Mouse (Mus musculus) heart, postnatal 36 days (tissue): ENCODE results near the gene Slc25a23. TPM values are rescaled to one million over a fixed set of nuclear protein-coding genes. Genes with fewer than 3 reads are reported as not detected.
"Not testable (repeated sequence)": the region's sequence is repeated elsewhere in the genome, so short reads cannot be mapped to it uniquely, and the experiment has no call there.

Source experiments
- DNase-seq, 2 experiments: peaks; one replicate each; pipeline ENCODE4 v3.0.0; 2021 to 2022
- intact Hi-C: fragments of 180-260 bp; cut with DNase I; formaldehyde crosslinking; loops from one replicate; pipeline ENCODE4 v1.15.1; 2025
- total RNA-seq, 2 experiments: library from RNA; stranded (reverse); gene quantifications; 2 replicates each; pipeline ENCODE4 v1.2.3; 2021

Gene Slc25a23
- total RNA-seq, 2 experiments from 2014 or later: 58.1 to 69.8 TPM

DNA sequence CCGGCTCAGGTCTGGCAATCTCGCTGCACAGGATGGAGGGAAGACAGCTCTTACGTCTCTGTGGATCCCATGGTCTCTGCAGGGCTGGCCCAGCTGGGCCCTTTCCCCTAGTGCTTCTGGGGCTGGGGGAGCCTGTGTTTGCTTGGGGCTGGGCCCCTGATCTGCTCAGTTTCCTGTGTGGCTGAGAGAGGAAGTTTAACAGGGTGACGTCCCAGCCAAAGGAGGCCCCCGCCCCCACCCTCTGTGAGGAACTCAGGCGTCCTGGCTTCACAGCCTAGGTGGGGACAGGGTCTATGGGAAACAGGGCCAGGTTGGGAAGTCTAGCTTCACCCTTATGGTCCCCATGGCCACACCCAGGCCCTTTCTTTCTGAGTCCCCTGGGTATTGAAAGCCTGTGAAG is 18.7 kb upstream of the Slc25a23 start, which contains the start of gene Dennd1c:
Gene Dennd1c (minus strand): TSS at position 179 of the 400 bp plus-strand sequence.
- intact Hi-C loops: no loop called here
- DNase-seq: peak in 1 of 2 experiments; percentile 30

DNA sequence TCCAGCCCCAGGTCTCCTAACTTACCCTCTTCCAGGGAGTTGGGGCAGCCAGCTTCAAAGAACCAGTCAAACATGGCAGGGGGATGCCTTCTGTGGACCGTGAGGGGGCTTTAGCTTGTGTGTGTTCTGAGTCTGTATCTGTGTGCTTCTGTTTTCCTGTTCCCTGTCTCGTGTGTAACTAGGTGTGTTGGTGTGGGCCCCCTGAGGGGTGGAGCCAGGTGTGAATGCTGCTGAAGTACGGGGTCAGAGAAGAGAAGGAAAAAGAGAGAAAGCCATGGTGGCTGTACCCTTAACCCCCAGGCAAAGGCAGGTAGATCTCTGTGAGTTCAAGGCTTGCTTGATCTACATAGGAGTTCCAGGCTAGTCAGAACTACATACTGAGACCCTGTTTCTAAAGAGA is 17.3 kb upstream of the Slc25a23 start:
- intact Hi-C loops: no loop called here
- DNase-seq: no peak

DNA sequence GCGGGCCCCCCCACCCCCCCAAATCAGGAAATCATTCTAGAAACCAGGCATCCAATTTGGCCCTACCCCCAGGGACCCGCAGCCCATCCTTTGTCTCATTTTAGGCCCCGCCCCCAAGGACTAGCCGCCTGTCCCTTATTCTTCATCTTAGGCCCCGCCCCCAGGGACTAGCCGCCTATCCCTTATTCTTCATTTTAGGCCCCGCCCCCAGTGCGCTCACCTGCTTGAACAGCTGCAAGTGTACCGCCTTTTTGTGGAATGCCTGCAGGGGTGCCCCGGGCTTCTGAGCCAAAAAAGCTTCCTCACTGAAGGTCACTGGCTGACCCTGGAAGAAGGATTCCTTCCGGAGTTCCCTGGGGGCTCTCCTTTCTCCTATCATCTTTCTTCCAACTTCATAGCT is 11.0 kb upstream of the Slc25a23 start:
- intact Hi-C loops: no loop called here

DNA sequence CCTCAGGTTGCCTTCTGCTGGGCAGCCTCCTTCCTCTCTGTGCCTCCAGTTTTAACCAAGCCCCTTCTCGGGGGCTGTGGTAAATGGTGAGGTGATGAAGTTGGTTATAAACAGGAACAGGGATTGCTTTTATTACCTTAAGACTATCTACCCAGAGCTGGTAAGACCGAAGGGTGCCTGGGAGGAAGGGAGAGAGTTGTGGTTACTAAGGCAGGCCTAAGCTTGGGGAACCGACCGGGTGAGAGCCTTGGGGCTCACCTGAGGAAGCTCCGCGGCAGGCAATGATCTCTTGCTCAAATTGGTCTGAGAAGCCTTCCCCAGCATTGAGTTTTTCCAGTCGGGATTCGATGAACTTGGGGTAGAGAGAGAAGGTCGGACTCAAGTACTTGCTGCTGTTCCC is 10.6 kb upstream of the Slc25a23 start:
- no peak for DNase-seq
- intact Hi-C loops: no loop called here

More for the DNA sequence above, 11.0 kb upstream of the Slc25a23 start:
- DNase-seq: no peak

DNA sequence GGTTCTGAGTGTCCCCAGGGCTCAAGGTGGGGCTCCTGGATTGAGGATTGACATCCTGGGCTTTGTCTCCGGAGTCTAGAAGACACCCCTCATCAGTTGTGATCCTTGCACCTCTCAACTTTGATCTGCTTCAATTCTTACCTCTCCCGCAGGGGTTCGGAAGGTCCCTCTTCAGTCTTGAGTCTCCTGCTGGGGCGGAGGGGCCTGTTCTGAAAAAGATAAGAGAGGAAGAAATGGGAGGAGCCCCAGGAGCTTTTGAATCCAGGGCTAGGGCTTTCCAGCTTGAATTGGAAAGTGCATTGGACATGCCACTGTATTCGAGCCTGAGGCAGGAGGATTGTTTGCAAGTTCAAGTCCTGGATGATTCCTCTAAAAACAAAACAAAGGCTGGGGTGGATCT is 7.2 kb upstream of the Slc25a23 start:
- intact Hi-C loops: loop anchor here (10.0 kb wide), 1 partner anchor 268 kb away; no protein-coding TSS in a partner anchor
- no peak for DNase-seq

DNA sequence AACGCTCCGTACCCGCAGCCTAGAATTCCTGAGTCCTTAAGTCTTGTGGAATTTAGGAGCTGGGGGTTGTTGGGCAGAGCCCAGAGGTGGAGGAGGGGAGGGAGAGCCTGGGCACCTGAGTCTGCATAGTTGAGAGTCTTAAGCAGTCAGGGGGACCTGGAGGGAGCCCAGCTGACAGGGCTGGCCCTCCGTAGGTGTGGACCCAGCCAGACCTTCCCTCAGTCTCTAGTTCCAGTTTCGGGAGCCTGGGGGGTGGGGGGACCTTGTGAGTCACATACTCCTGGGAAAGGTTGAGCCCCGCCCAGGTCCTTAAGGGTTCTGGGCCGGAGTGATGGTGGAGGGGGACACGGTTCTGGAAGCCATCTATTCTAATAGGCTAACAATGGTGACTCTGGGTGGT is 3.4 kb upstream of the Slc25a23 start:
- no peak for DNase-seq
- intact Hi-C loops: loop anchor here (10.0 kb wide), 1 partner anchor 272 kb away; no protein-coding TSS in a partner anchor

DNA sequence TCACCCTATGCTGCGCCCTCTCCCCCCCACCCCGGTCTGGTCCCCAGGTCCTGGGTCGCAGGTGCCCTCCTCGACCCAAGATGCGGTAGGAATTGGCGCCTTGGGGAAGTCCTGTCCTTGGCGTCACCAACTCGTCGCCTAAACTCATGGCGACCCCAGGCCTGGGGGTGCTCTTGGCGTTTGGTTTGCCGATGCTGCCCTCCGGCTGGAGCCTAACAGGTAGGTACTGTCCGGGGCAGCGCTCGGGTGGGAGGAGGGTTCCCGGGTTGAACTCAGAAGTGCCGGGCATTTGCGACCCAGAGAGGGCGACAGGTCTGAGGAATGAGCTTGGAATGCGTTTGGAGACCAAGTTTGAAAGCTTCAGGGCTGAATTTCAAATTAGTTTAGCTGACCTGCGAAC is 2.9 kb upstream of the Slc25a23 start:
- intact Hi-C loops: loop anchor here (10.0 kb wide), 1 partner anchor 272 kb away; no protein-coding TSS in a partner anchor
- no peak for DNase-seq

DNA sequence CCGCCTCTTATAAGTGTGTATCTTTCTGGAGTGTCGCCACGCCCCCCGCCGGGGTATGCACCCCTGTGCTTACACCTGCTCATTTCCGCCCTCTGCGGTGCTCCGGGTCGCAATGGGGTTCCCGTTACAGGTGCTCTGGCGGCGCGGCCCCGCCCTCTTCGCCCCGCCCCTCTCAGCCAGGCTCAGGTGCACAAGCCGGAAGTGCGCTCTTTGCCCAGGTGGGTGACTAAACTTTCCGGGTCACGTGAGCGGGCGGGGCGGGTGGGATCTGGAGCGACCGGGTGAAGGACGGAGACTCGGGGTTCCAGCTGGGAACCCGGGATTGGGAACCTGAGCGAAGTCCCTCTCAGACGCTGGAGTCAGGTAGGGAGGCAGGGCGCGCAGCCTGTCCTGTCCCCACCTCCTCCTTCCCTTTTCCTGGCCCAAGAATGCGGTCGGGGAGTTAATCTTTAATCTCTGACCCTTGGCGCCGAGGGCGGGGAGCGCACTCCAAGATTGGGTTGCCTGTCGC is 2.4 kb upstream of the Slc25a23 start:
- no peak for DNase-seq
- intact Hi-C loops: loop anchor here (10.0 kb wide), 1 partner anchor 273 kb away; no protein-coding TSS in a partner anchor

DNA sequence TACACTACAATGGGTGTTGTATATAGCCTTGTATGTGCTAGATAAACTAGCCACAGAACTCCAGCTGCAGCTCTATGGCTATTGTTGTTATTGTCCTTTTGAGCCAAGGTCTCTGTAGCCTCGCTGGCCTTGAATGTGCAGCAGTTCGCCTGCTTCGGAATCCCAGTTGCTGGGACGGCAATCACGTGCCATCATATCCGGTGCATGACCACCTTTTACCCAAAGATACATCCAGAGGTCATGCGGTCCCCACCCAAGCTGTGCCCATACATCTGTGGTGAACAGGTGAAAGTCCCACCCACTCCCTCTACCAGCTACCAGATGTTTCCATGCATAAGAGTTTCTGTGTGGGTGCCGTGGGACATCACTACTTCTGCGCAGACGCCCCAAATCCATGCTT is 1.4 kb upstream of the Slc25a23 start:
- intact Hi-C loops: loop anchor here (2.0 to 10.0 kb wide), 2 partner anchors 106 to 274 kb away; no protein-coding TSS in a partner anchor

DNA sequence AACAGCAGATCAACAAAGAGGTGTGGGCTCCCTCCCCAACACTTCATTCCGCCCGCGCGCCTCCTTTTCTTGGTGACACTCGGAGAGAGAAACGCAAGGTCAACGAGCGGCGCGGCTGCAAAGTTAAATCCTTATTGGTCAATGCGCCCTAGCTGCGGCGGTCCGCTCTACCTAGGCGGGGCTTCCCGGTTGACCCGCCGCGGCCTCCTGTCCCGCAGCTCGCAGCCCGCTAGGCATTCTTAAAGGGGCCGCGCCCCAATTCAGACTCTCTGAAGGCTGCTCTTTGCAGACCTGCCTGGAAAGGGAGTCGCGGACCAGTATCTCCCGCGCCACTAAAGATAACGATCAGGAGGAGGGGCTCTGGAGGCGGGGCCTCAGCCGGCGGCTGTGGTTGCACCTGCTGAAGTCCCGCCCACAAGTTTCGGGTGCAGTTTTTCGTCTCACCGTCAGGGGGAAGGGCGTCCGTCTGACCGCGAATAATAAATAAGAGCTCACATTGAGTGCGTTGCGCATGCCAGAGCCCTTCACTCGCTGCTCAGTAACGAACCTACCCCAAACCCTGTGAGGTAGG is 653 bp upstream of the Slc25a23 start:
- peak; percentile 95 to 97 for DNase-seq
- intact Hi-C loops: loop anchor here (1.0 to 10.0 kb wide), 3 partner anchors 36 to 274 kb away; no protein-coding TSS in a partner anchor

More for the DNA sequence above, 1.4 kb upstream of the Slc25a23 start:
- DNase-seq: no peak

DNA sequence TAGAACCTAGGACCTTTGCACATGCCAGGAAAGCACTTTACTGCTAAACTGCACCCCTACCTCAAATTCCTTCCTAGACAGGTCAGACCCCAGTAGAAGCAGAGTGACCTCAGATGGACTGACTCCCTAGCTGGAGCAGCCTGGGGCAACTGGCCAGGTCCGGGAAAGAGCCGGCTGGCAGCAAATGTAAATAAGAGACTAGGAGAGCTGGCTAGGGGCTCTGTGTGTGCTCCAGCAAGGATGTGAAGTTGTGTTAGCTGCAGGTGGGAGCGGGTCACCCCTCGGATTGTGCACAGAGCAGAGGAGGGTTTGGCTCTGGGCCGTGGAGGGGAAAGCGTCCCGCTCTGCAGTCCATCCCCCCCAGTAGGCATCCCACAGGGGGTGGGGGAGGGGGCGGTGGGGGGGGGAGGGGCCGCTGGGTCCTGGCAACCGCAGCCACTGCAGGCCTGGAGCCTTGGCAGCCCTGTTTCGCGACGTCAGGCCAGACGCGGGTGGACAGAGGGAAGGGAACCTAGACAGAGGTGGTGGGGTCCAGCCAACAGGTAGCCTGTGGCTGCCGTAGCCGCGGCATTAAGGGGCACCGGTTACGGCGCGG is 675 bp downstream of the Slc25a23 start, which contains the start of gene Crb3:
Gene Crb3 (plus strand): TSS at position 215 of the 595 bp plus-strand sequence.
- intact Hi-C loops: loop anchor here (1.0 kb wide), 1 partner anchor 26 kb away; no protein-coding TSS in a partner anchor
- peak; percentile 49 to 60 for DNase-seq

DNA sequence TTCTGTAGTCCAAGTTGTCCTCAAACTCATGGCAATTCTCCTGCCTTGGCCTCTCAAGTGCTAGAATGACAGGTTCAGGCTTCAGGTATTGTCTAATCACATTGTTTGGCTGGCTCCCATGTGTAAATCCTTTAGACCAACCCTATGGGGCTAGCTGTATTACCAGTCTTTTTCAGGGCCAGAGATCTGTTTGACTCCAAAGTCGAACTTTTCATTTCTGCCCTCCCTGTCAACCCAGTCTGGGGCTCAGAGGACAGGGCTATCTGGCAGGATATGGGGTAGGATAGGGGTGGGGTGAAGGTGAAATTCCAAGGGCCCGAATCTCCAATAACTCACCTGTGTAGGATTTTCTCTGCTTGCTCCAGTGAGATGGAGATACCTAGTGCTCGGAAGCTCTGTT is 3.4 kb downstream of the Slc25a23 start:
- intact Hi-C loops: no loop called here
- no peak for DNase-seq

DNA sequence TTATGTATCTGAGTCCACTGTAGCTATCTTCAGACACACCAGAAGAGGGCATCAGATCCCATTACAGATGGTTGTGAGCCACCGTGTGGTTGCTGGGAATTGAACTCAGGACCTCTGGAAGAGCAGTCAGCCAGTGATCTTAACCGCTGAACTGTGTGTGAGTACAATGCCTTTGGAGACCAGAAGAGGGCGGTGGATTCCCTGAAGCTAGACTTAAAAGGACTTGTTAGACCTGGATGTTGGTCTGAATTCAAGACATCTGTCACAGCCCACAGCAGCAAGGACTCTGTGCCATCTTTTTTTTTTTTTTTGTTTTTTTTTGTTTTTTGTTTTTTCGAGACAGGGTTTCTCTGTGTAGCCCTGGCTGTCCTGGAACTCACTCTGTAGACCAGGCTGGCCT is 8.0 kb downstream of the Slc25a23 start:
- DNase-seq, intact Hi-C loops: not testable (repeated sequence)

DNA sequence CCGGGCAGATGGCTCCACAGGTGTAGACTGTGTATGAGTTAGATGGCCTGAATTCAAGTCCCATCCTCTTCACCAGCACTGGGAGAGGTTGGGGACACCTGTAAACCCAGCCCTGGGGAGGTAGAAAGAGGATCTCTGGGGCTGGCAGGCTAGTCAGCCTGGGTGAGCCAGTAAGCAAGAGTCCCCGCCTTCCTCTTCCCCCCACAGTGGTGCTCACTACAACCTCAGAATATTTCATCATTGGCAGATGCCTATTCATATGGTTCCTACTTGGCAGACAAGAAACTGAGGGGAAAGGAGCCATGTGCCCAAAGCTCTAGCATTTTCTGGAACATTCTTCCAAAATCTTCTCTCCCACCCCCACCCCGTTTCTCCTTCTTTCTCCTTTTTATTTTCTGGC is 10.8 kb downstream of the Slc25a23 start:
- intact Hi-C loops: no loop called here

DNA sequence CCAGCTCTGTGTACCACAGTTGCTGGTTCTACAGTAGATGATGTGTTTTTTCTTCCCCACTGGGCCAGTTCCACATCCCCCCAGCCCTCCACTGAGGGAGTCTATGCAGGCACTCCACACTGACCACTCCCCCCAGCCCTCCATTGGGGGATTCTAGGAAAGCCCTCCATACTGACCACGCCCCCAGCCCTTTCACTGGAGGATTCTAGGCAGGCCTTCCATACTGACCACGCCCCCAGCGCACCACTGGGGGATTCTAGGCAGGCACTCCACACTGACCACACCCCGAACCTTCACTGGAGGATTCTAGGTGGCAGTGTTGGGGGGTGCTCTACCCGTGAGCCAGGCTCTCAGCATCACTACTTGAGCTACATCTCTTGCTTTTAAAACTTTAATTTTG is 12.3 kb downstream of the Slc25a23 start:
- no peak for DNase-seq
- intact Hi-C loops: no loop called here

More for the DNA sequence above, 10.8 kb downstream of the Slc25a23 start:
- no peak for DNase-seq

DNA sequence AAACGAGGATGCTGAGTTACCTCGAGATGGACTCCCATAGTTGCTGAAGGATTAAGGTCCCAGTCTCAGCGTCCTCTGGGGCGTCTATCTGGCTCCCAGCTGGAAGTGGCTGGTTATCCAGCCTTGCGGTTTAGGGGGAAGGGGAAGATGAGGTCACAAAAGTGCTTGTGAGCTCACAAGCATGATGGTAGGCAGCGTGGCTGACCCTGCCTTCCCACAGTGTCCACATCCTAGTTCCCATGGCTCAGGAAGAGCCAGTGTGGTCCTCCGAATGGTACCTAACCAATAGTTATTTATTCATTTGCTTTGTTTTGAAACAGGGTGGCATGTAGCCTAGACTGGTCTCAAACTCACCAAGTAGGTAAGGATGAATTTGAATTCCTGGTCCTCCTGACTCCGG is 18.1 kb downstream of the Slc25a23 start, which contains the start of gene Slc25a41:
Gene Slc25a41 (minus strand): TSS at position 101 of the 400 bp plus-strand sequence.
- intact Hi-C loops: no loop called here
- DNase-seq: no peak

DNA sequence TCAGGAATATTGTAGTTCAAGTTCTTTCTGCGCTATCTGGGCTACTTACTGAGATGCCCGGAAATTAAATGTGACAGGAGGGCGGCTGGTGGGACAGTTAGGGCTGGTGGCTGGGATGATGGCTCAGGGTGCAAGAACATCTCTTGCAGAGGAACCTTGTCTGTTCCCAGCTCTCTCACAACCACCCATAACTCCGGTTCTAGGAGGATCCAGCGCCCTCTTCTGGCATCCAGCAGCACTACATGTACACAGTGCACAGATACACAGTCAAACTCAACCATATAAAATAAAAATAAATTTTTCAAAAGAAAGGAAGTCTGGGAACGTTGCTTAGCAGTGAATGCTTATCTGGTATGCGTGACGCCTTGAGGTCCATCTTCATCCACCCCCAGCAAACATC is 20.7 kb downstream of the Slc25a23 start:
- intact Hi-C loops: no loop called here
- DNase-seq: no peak

DNA sequence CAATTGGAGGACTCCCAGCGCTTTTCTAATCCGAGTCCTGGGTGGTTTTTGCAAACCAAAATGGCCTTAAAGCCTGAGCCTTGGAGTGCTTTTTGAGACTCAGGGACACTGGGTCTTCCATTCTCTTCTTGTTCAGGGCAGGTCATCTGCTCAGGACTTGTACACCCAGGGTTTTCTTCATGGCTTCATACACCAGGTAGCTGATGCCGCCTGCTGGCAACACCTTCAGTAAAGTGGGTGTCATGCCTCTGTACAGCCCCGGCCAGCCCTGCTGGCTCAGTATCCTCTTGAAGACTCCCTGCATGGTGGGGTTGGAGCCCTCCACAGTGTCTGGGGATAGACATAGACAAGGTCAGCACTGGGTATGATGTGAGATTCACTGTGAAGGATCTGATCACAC is 26.8 kb downstream of the Slc25a23 start:
- intact Hi-C loops: loop anchor here (1.0 kb wide), 1 partner anchor 26 kb away; the partner anchor contains the start of genes Crb3 and Slc25a23
- DNase-seq: no peak

DNA sequence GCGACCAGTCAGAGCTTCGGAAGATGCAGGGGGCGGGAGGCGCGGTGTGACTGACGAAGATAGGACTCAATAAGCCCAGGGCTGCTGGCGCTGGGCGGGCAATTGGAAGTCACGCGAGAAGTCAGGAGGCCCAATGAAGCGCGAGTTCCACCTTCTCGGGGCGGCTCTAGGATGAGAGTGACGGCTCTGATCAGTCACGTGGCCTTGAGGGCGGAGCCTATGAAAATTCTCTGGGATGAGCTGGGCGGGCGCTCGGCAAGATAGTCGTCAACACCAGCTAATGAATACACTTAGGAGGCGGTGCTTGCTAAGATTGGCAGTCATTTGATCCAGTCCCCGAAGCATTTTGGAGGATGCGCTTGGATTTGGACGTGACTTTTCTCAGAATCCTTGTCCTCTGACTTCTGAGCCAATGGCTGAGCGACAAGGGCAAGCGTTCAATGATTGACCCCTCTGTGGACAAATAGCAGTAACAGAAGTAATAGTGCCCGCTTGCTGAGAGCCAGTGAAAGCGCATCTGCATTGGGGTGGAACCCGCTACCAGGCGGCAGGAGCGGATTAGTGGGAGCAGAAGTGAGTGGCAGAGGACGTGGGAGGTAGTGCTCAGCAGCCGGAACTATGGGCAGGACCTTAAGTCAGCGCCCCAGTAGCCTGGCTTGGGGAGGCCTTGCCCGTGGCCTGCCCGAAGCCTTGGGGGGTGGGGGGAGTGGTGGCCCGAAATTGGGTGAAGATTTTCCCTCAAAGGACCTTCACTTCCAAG is 27.8 kb downstream of the Slc25a23 start:
- intact Hi-C loops: no loop called here
- DNase-seq: peak; percentile 98

DNA sequence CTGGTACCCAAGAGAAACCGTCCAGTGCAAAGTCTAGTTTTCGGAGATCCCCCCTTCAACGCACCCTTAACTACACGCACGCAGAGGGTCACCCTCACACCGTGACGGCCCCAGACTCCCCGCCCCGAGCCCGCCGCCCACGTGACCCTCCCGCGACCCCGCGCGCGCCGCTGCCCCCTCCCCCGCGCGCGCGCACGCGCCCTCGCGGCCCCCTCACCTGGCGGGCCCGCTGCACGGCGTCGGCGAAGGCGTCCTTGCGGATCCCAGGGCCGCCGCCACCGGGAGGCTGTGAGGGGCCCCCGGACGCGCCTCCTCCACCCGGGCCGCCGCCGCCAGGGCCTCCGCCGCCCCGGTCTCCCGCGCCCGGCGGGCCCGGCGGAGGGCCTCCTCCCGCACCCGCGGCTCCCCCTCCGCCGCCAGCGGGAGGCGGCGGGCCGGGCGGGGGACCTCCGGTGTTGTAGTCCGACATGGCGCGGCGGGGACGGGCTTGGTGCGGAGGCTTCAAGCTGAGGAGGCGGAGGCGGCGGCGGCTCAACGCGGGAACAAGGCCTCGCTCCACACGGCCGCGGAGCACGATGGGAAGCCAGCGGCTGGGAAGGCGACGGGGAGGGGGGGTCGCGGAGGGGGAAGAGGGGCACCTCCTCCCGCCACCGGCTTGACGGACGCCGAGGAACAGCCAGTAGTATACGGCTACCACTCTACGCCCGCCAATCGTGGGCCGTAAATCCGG is 28.6 kb downstream of the Slc25a23 start, which contains the start of gene Khsrp:
Gene Khsrp (minus strand): TSS at position 592 of the 730 bp plus-strand sequence.
- DNase-seq: peak in 1 of 2 experiments; percentile 16
- intact Hi-C loops: loop anchor here (1.0 kb wide), 2 partner anchors 18 to 41 kb away; partner anchors contain the start of gene Clpp
